Mouse (Mus musculus) splenic B cell, adult 2 months (primary cell): ENCODE data around the gene Luc7l.
"Not testable (repeated sequence)": the region's sequence is repeated elsewhere in the genome, so short reads cannot be mapped to it uniquely, and the experiment has no call there.

Experiments
- DNase-seq: peaks from one replicate; pipeline ENCODE4 v3.0.0-alpha.2; 2011; ENCODE audit warnings: low read depth, low spot score
- H3K27me3 ChIP-seq: 2 replicates; pipeline ENCODE4 v1.6.1; 2012; ENCODE audit warnings: mild to moderate bottlenecking, low read length, moderate library complexity, mixed read lengths; ENCODE audit not compliant: control insufficient read depth, poor library complexity, insufficient read depth, severe bottlenecking
- H3K36me3 ChIP-seq: 2 replicates; pipeline ENCODE4 v1.6.1; 2012; ENCODE audit warnings: mild to moderate bottlenecking, low read length, moderate library complexity, mixed read lengths; ENCODE audit not compliant: control insufficient read depth, poor library complexity, insufficient read depth, severe bottlenecking

The Luc7l gene

DNA sequence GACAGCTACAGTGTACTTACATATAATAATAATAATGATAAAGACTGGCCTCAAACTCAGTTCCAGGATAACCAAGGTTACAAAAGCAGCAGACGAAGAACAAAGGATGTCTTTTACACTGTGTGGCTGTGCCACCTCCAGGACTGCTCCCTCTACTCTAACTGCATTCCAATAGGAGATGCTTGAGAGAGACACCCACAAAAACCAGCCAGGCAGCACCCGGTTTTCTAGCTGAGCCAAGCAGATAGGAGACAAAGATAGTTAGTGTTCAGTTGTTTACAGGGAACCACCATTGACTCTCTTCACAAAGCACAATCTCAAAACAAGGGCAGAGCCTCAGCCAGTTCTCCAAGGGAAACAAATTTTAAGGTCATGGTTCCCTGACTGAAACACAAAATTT lies 13.1 kb upstream of the Luc7l start:
- H3K27me3 ChIP-seq = no peaks in the 10 kb centered on the region
- no peak for DNase-seq
- no peaks in the 10 kb centered on the region for H3K36me3 ChIP-seq

DNA sequence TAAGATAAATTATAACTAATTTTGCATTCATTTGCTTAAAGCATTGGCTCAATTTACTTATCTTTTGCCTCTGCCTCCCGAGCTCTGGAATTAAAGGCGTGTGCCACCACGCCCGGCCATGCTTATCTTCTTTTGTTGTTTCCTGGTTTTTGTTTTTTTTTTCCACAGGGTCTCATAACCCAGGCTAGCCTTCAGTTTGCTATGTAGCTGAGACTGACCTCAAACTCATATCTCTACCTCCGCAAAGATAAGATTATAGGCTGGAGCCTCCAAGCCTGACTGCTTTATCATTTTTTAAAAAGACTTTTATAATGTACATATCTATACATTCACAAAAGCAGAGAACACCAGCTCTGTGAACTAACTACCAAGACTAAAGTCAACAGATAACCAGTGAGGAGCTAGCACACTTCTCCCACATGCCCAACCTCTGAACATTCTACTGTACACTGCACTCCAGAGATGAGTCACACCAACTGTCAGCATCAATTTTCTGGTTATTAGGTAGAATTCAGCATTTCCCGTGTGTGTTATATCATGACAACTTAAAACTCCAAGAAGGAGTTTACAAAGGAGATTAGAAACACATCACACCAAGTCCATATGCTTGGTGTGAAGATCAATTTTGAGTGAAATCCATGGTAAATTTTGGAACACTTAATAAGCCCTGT lies 12.4 kb upstream of the Luc7l start:
- DNase-seq = no peak
- no peaks in the 10 kb centered on the region for H3K36me3 ChIP-seq
- H3K27me3 ChIP-seq = no peaks in the 10 kb centered on the region

DNA sequence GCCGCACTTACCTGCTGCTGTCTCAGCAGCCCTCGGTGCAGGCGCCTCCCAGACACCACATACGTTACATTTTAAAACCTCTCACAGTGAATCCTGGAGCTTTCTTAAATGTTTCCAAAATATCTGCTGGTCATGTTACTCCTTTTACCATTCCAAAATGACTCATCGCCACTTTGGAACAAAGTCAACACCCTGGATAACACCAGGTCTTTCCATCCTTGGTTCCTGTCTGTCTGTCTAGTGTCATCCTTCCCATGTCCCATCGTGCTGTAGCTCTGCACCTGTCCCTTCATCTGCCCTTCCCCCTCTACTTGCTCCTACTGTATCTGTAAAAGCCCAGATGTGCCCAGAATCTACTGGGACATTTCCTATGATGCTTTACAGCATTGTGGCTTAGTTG lies 11.7 kb upstream of the Luc7l start:
- Histone ChIP-seq H3K36me3 (no peaks in the 10 kb centered on the region), H3K27me3 (no peaks in the 10 kb centered on the region)
- DNase-seq = no peak

DNA sequence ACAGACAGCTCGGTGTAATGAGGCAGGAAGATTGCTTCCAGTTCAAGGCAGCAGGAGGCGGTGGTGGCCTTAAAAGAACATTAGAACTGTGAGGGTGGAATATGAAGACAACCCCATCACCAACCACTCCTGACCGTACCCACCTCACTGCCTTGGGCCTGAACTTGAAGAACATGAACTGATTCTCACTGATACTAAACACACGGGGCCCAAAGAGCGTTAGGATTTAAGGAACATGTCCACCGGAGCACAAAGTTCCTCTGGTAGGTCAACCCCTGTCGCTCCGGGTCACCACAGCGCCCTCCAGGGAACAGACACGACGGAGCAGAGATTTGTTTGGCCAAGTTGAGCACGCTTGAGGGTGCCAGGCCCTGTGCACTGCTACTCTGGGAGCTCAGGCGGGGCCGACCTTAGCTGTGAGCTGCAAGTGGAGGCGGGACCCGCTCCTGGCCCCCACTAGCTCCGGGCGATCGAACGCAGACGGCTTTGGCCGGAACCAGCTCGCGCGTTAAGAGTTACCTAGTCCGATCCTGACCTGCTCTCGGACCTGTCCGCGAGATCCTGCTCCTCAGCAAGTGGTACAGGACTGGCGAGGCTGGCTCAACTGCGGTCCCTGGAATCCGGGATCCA lies 9.1 kb upstream of the Luc7l start:
- peak; percentile 77 for DNase-seq
- Histone ChIP-seq H3K27me3 (no peaks in the 10 kb centered on the region), H3K36me3 (no peaks in the 10 kb centered on the region)

GRCm38 (mm10) chr17:26244101-26244841 lies 8.4 kb upstream of the Luc7l start, which contains the start of gene Fam234a:
Fam234a (minus strand) TSS chr17:26244242.
- no peaks in the 10 kb centered on the region for H3K36me3 ChIP-seq
- DNase-seq = peak; percentile 96
- no peaks in the 10 kb centered on the region for H3K27me3 ChIP-seq

DNA sequence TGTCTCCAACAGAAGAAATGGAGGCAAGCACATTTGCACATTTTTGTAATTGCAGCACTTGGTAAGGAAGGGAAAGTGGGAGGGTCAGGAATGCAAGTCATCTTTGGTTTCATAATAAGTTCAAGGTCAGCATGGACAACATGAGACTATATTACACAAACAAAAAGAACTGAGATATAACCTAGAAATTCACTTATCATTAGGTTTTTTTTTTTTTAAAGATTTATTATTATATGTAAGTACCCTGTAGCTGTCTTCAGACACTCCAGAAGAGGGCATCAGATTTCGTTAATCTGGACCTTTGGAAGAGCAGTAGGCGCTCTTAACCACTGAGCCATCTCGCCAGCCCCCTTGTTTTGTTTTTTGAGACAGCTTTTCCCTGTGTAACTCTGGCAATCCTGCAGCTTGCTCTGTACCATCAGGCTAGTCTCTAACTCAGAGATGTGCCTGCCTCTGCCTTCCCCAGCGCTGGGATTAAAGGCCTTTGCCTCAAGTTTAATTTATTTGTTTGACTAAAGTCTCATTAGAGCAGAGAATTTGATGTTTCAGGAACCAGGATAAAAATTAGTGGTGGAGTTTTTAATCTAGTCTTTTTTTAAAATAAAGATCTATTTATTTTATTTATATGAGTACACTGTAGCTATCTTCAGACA lies 684 bp upstream of the Luc7l start:
- DNase-seq = no peak
- no peaks in the 10 kb centered on the region for H3K27me3 ChIP-seq
- H3K36me3 ChIP-seq = 0 out of 2 replicates have a peak, but pooled peaks cover 2% of the 10 kb centered on the region

- no peaks in the 10 kb centered on the region for H3K27me3 ChIP-seq
- 0 out of 2 replicates have a peak, but pooled peaks cover 7% of the 10 kb centered on the region for H3K36me3 ChIP-seq
- DNase-seq = no peak
Observed at GRCm38 (mm10) chr17:26253399-26253798, 703 bp downstream of the Luc7l start.

DNA sequence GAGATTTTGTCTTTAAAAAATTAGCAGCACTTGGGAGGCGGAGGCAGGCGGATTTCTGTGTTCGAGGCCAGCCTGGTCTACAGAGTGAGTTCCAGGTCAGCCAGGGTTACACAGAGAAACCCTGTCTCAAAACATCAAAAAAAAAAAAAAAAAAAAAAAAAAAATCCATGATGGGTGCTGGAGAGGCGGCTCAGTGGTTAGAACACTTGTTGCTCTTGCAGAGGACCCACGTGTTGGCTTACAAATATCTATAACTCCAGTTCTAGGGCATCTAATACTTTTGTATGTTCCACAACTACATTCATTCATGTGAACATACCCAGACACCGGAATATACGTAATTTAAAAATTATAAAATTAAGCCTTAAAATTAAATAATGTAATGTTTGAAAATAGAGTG lies 2.6 kb downstream of the Luc7l start:
- DNase-seq = no peak
- no peaks in the 10 kb centered on the region for H3K27me3 ChIP-seq
- H3K36me3 ChIP-seq = peaks cover 11% of the 10 kb centered on the region; the same call in 1 of the 2 replicates

DNA sequence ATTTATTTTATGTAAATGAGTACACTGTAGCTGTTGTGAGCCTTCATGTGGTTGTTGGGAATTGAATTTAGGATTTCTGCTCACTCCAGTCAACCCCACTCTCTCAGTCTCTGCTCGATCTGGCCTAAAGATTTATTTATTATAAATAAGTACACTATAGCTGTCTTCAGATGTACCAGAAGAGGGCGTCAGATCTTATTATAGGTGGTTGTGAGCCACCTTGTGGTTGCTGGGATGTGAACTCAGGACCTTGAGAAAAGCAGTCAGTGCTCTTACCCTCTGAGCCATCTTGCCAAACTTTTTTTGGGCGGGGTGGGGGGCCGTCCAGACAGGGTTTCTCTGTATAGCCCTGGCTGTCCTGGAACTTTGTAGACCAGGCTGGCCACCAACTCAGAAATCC lies 9.1 kb downstream of the Luc7l start:
- peak; percentile 46 for DNase-seq
- peaks cover 18% of the 10 kb centered on the region for H3K36me3 ChIP-seq
- H3K27me3 ChIP-seq = no peaks in the 10 kb centered on the region

DNA sequence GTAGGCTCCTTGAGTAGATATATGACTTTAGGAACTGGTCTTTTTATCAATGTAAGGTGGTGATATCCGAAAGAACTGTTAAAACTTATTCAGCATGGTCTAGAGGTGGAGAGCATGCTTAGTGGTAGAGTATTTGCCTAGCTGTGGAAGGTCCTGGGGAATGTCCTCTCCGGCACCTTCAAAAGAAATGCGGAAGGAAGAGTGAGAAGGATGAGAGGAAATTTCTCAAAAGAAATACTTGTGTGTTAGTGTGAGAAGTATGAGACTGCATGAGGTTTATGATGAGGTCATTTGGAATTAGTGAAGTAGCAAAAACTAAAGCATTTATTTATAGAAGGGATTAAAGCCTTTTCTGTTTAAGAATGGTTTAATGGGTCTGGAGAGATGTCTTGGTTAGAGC lies 9.7 kb downstream of the Luc7l start:
- Histone ChIP-seq H3K36me3 (peaks cover 16% of the 10 kb centered on the region), H3K27me3 (no peaks in the 10 kb centered on the region)
- DNase-seq = no peak

- Histone ChIP-seq H3K27me3 (no peaks in the 10 kb centered on the region), H3K36me3 (peaks cover 16% of the 10 kb centered on the region)
- peak; percentile 29 for DNase-seq
Observed at GRCm38 (mm10) chr17:26268851-26269250, 16.2 kb downstream of the Luc7l start.

DNA sequence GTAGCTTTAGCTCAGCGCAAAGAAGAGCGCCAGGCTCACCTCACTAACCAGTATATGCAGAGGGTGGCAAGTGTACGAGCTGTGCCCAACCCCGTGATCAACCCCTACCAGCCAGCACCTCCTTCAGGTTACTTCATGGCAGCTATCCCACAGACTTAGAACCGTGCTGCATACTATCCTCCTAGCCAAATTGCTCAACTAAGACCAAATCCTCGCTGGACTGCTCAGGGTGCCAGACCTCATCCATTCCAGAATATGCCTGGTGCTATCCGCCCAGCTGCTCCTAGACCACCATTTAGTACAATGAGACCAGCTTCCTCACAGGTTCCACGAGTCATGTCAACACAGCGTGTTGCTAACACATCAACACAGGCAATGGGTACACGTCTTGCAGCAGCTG lies 16.9 kb downstream of the Luc7l start:
- not testable (repeated sequence) for H3K27me3 ChIP-seq, DNase-seq
- peaks cover 16% of the 10 kb centered on the region for H3K36me3 ChIP-seq

DNA sequence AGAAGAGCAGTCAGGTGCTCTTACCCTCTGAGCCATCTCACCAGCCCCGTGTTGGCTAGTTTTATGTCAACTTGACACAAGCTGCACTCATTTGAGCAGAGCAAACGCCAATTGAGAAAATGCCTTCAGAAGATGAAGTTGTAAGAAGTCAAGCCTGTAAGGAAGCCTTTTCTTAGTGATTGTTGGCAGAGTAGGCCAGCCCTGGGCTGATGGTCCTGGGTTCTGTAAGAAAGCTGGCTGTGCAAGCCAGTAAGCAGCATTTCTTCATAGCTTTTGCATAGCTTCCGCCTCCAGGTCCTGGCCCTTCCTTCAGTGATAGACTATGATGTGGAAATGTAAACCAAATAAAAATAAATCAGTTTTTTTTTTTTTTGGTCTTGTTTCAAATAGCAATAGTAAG lies 19.9 kb downstream of the Luc7l start:
- DNase-seq = no peak
- Histone ChIP-seq H3K36me3 (peaks cover 16% of the 10 kb centered on the region), H3K27me3 (no peaks in the 10 kb centered on the region)

- Histone ChIP-seq H3K27me3 (no peaks in the 10 kb centered on the region), H3K36me3 (peaks cover 27% of the 10 kb centered on the region)
- DNase-seq = no peak
Observed at GRCm38 (mm10) chr17:26275933-26276332, 23.2 kb downstream of the Luc7l start.

- no peaks in the 10 kb centered on the region for H3K27me3 ChIP-seq
- peaks cover 29% of the 10 kb centered on the region for H3K36me3 ChIP-seq
- DNase-seq = peak; percentile 60
Observed at GRCm38 (mm10) chr17:26276711-26277110, 24.0 kb downstream of the Luc7l start.
